Mouse (Mus musculus) forebrain, postnatal 0 days (tissue): ENCODE data around the gene Med24. TPM values are rescaled to one million over a fixed set of nuclear protein-coding genes. Genes with fewer than 3 reads are reported as not detected.

Experiments used
- ATAC-seq: fragments of 200-750 bp; cut with Nextera tagmentation; 2 replicates; pipeline ENCODE4 v1.8.0; 2017; ENCODE audit warnings: mild to moderate bottlenecking, moderate library complexity
- DNase-seq: peaks from one replicate; pipeline ENCODE4 v3.0.0-alpha.2; 2015
- H3K27ac ChIP-seq: fragments of 300-500 bp; sonication (generic); 2 replicates; pipeline ENCODE4 v1.5.1; 2014; ENCODE audit warnings: low read depth, mild to moderate bottlenecking, antibody characterized with exemption, low read length, moderate library complexity, mixed read lengths
- H3K27me3 ChIP-seq: fragments of 300-500 bp; sonication (generic); 2 replicates; pipeline ENCODE4 v1.6.1; 2014; ENCODE audit warnings: mild to moderate bottlenecking, low read length, mixed read lengths; ENCODE audit not compliant: insufficient read depth
- H3K36me3 ChIP-seq: fragments of 300-500 bp; sonication (generic); 2 replicates; pipeline ENCODE4 v1.6.1; 2014; ENCODE audit warnings: mild to moderate bottlenecking, moderate library complexity; ENCODE audit not compliant: insufficient read depth
- H3K4me1 ChIP-seq: fragments of 300-500 bp; sonication (generic); 2 replicates; pipeline ENCODE4 v1.6.1; 2014; ENCODE audit warnings: antibody characterized with exemption; ENCODE audit not compliant: insufficient read depth
- H3K4me2 ChIP-seq: fragments of 300-500 bp; sonication (generic); 2 replicates; pipeline ENCODE4 v1.6.1; 2014; ENCODE audit warnings: low read depth, mild to moderate bottlenecking, moderate library complexity
- H3K4me3 ChIP-seq: fragments of 300-500 bp; sonication (generic); 2 replicates; pipeline ENCODE4 v1.5.1; 2014; ENCODE audit warnings: low read depth, low read length, mixed read lengths
- H3K9ac ChIP-seq: fragments of 300-500 bp; sonication (generic); 2 replicates; pipeline ENCODE4 v1.6.1; 2014; ENCODE audit warnings: mild to moderate bottlenecking
- H3K9me3 ChIP-seq: fragments of 300-500 bp; sonication (generic); 2 replicates; pipeline ENCODE4 v1.6.1; 2016; ENCODE audit warnings: low read length
- CTCF ChIP-seq: sonication (generic); IDR thresholded peaks from 2 replicates; pipeline ENCODE4 v1.5.1; 2016; ENCODE audit warnings: antibody characterized with exemption, control low read depth, low read depth
- WGBS: fragments of 180-500 bp; shearing (Covaris S2); extraction: QIAGEN DNeasy Blood & Tissue Kit; methylation state at CpG from one replicate; pipeline ENCODE4 v1.1.7; 2014; 5-methylcytosine and 5-hydroxymethylcytosine counted together
- polyA plus RNA-seq: library from polyadenylated mRNA; unstranded; fragments of >200 nt; fragmentation: Nextera tagmentation; extraction: Ambion mirVana; gene quantifications from 2 replicates; pipeline ENCODE4 v1.2.1, GENCODE M21; 2015
- total RNA-seq: library from RNA; depleted of rRNA; stranded (reverse); fragments of >200 nt; gene quantifications from 2 replicates; pipeline ENCODE4 v1.2.3, GENCODE M21; 2014

Med24 gene
- total and polyA plus RNA-seq, 2 experiments from 2014 or later: 49.3 to 66.5 TPM

GRCm38 (mm10) chr11:98768127-98769006 lies 39.1 kb upstream of the Med24 start:
- no peaks in the 10 kb centered on the region for H3K9me3 ChIP-seq
- DNase-seq (peak; percentile 41), ATAC-seq (peak; percentile 6; the same call in 1 of the 2 replicates)
- H3K4me3 ChIP-seq: no peak overlapping the region
- H3K27me3 ChIP-seq: no peaks in the 10 kb centered on the region
- H3K4me1 ChIP-seq: 0 out of 2 replicates have a peak, but pooled peaks cover 8% of the 10 kb centered on the region
- peak overlapping the region; percentile 75 for H3K27ac ChIP-seq
- TF ChIP-seq CTCF: no peak
- peak overlapping the region; percentile 28; the same call in 1 of the 2 replicates for H3K9ac ChIP-seq
- 25% methylated on average over 37 of the region's 39 CpGs for WGBS
- H3K4me2 ChIP-seq: peak overlapping the region; percentile 19
- peaks cover 66% of the 10 kb centered on the region for H3K36me3 ChIP-seq

GRCm38 (mm10) chr11:98767713-98768112 lies 38.5 kb upstream of the Med24 start:
- no peaks in the 10 kb centered on the region for H3K9me3 ChIP-seq
- peaks cover 72% of the 10 kb centered on the region for H3K36me3 ChIP-seq
- DNase-seq (peak; percentile 22), ATAC-seq (no peak)
- no peak for TF ChIP-seq CTCF
- WGBS: 11% methylated on average over 4 of the region's 4 CpGs
- 0 out of 2 replicates have a peak, but pooled peaks cover 5% of the 10 kb centered on the region for H3K4me1 ChIP-seq
- no peaks in the 10 kb centered on the region for H3K27me3 ChIP-seq
- H3K4me2 ChIP-seq: peak overlapping the region; percentile 19
- peak overlapping the region; percentile 75 for H3K27ac ChIP-seq
- 0 out of 2 replicates have a peak overlapping the region, but pooled peaks have one; percentile 22 for H3K9ac ChIP-seq
- H3K4me3 ChIP-seq: no peak overlapping the region

GRCm38 (mm10) chr11:98767276-98767675 lies 38.0 kb upstream of the Med24 start:
- H3K27ac ChIP-seq: peak overlapping the region; percentile 57
- 29% methylated on average over 9 of the region's 9 CpGs for WGBS
- no peak overlapping the region for H3K9ac ChIP-seq
- peak; percentile 38 for ATAC-seq
- H3K4me2 ChIP-seq: no peak overlapping the region
- peaks cover 77% of the 10 kb centered on the region for H3K36me3 ChIP-seq
- H3K4me1 ChIP-seq: 0 out of 2 replicates have a peak, but pooled peaks cover 5% of the 10 kb centered on the region
- DNase-seq: peak; percentile 62
- no peaks in the 10 kb centered on the region for H3K27me3 ChIP-seq
- no peak overlapping the region for H3K4me3 ChIP-seq
- no peaks in the 10 kb centered on the region for H3K9me3 ChIP-seq
- no peak for TF ChIP-seq CTCF

- Histone ChIP-seq H3K27me3 (no peaks in the 10 kb centered on the region), H3K4me2 (no peak overlapping the region), H3K9me3 (no peaks in the 10 kb centered on the region), H3K9ac (peak overlapping the region; percentile 10; the same call in 1 of the 2 replicates), H3K4me3 (no peak overlapping the region), H3K36me3 (peaks cover 81% of the 10 kb centered on the region), H3K4me1 (0 out of 2 replicates have a peak, but pooled peaks cover 5% of the 10 kb centered on the region), H3K27ac (peak overlapping the region; percentile 57)
- no peak for ATAC-seq
- 50% methylated on average over 5 of the region's 5 CpGs for WGBS
- DNase-seq: no peak
- TF ChIP-seq CTCF: no peak
Measured at GRCm38 (mm10) chr11:98766816-98767215, 37.6 kb upstream of the Med24 start.

GRCm38 (mm10) chr11:98766346-98766745 lies 37.1 kb upstream of the Med24 start:
- Histone ChIP-seq H3K9ac (peak overlapping the region; percentile 10; the same call in 1 of the 2 replicates), H3K4me3 (no peak overlapping the region), H3K27me3 (no peaks in the 10 kb centered on the region), H3K9me3 (no peaks in the 10 kb centered on the region), H3K36me3 (peaks cover 85% of the 10 kb centered on the region), H3K4me2 (no peak overlapping the region), H3K4me1 (0 out of 2 replicates have a peak, but pooled peaks cover 5% of the 10 kb centered on the region), H3K27ac (0 out of 2 replicates have a peak overlapping the region, but pooled peaks have one; percentile 1)
- ATAC-seq (no peak), DNase-seq (no peak)
- 39% methylated on average over 2 of the region's 2 CpGs for WGBS
- TF ChIP-seq CTCF: no peak

- no peak for DNase-seq
- Histone ChIP-seq H3K4me1 (0 out of 2 replicates have a peak, but pooled peaks cover 5% of the 10 kb centered on the region), H3K4me2 (no peak overlapping the region)
Measured at GRCm38 (mm10) chr11:98765421-98766309, 36.4 kb upstream of the Med24 start.

More at GRCm38 (mm10) chr11:98765421-98766309, 36.4 kb upstream of the Med24 start:
- peaks cover 84% of the 10 kb centered on the region for H3K36me3 ChIP-seq
- WGBS: 33% methylated on average over 9 of the region's 9 CpGs
- H3K9me3 ChIP-seq: no peaks in the 10 kb centered on the region
- no peak for ATAC-seq
- no peak for TF ChIP-seq CTCF
- no peak overlapping the region for H3K4me3 ChIP-seq
- H3K27ac ChIP-seq: peak overlapping the region; percentile 45
- no peak overlapping the region; the same call in 1 of the 2 replicates for H3K9ac ChIP-seq
- no peaks in the 10 kb centered on the region for H3K27me3 ChIP-seq
